19 mouse cellular contexts compared by ENCODE assay signal in genomic region chr11:83580699-83581232, GRCm38 (mm10). TPM values are rescaled to one million over a fixed set of nuclear protein-coding genes. Genes with fewer than 3 reads are reported as not detected.
"Had no signal": no experiment of that assay in that cellular context is flagged by ENCODE, and none has a peak within 500 bp of the region (broad histone marks: within the 10 kb centered on the region; RNA-seq: fewer than 3 reads in every experiment).

No protein-coding gene starts in this region.

- H3K4me3 ChIP-seq: limb, embryonic 15.5 days; liver, embryonic 13.5 days; midbrain, embryonic 13.5 days; neural tube, embryonic 13.5 days; stomach, embryonic 15.5 days had no signal

- H3K36me3 ChIP-seq: limb, embryonic 15.5 days; liver, embryonic 13.5 days; midbrain, embryonic 13.5 days; neural tube, embryonic 13.5 days; stomach, embryonic 15.5 days had no signal

- ATAC-seq: midbrain, embryonic 13.5 days had no signal

- H3K4me1 ChIP-seq: limb, embryonic 15.5 days; midbrain, embryonic 13.5 days; neural tube, embryonic 13.5 days; stomach, embryonic 15.5 days had no signal

- H3K9ac ChIP-seq: limb, embryonic 15.5 days; liver, embryonic 13.5 days; midbrain, embryonic 13.5 days; neural tube, embryonic 13.5 days; stomach, embryonic 15.5 days had no signal

- H3K27ac ChIP-seq: limb, embryonic 15.5 days; liver, embryonic 13.5 days; midbrain, embryonic 13.5 days; neural tube, embryonic 13.5 days; stomach, embryonic 15.5 days had no signal

- H3K9me3 ChIP-seq: limb, embryonic 15.5 days; liver, embryonic 13.5 days; midbrain, embryonic 13.5 days; neural tube, embryonic 13.5 days; stomach, embryonic 15.5 days had no signal

- H3K27me3 ChIP-seq: limb, embryonic 15.5 days; liver, embryonic 13.5 days; midbrain, embryonic 13.5 days; neural tube, embryonic 13.5 days; stomach, embryonic 15.5 days had no signal

- H3K4me2 ChIP-seq: limb, embryonic 15.5 days; liver, embryonic 13.5 days; midbrain, embryonic 13.5 days; neural tube, embryonic 13.5 days; stomach, embryonic 15.5 days had no signal

- DNase-seq: kidney, adult 11 months; kidney, postnatal 14 days; layer of hippocampus, adult 9-11 months; layer of hippocampus, postnatal 36 days; liver, embryonic 13.5 days; lung, adult 18-20 months; right cerebral cortex, postnatal 14 days; thymus, adult 2 months; thymus, postnatal 25 days had no signal

RNA-seq across cellular contexts. Expression of gene Ccl5, which starts 50.4 kb away (rescaled TPM):
- total RNA-seq: layer of hippocampus, postnatal 36 days; left cerebral cortex, postnatal 25 days had no signal
- polyA plus RNA-seq: kidney, embryonic 14.5 days; limb, embryonic 11.5 days; midbrain, embryonic 13.5 days; neural tube, embryonic 13.5 days had no signal

RNA-seq across cellular contexts. Expression of gene Heatr9, which starts 58.8 kb away (rescaled TPM):
- total RNA-seq: layer of hippocampus, postnatal 36 days; left cerebral cortex, adult 8-10 months; left cerebral cortex, postnatal 25 days; megakaryocyte progenitor cell, adult 5-6 weeks had no signal
- polyA plus RNA-seq: kidney, embryonic 14.5 days; limb, embryonic 11.5 days; limb, embryonic 15.5 days; liver, embryonic 13.5 days; lung, embryonic 16.5 days; midbrain, embryonic 13.5 days; neural tube, embryonic 13.5 days; stomach, embryonic 15.5 days had no signal
